Mouse (Mus musculus): Measurements from ENCODE around the gene Rabgap1l. TPM values are rescaled to one million over a fixed set of nuclear protein-coding genes. Genes with fewer than 3 reads are reported as not detected.

Gene Rabgap1l
- polyA plus RNA-seq, 1 experiment from 2014 or later, result 31.4 TPM

DNA sequence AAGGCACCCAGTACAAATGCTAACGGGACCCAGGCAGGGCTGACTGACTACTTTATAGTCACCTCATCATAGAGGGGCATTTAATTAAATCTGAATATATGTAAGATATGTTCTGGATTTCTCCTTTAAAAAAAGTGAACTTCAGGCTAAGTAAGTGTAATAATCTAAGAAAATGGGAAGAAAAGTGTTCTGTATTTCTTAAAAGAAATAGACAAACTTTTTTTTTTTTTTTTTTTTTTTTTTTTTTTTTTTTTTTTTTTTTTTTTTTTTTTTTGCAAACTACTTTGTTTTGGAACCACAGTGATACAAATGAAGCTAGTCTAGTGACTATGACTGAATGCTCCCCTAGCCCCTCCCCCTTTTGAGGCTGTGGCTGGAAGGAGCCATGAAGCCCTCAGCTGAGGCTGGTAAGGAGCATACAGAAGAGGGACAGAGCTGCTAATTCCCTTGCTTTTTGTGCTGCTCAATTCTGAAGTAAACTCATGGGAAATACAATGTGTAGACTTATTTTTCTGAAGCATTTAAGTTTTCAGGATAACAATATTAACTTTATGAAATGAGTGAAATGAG, 273.0 kb downstream of the Rabgap1l start:
- Histone ChIP-seq H3K4me1 (ENCODE audit: insufficient read depth, low read depth, low read length) (no peaks in the 10 kb centered on the region), H3K9ac (replicated peaks; ENCODE audit: low read depth) (no peak overlapping the region), H3K36me3 (ENCODE audit: insufficient read depth, low read length) (no peaks in the 10 kb centered on the region), H3K4me3 (ENCODE audit: low read depth, low read length) (no peak overlapping the region), H3K27me3 (replicated peaks; ENCODE audit: insufficient read depth, low read length) (no peaks in the 10 kb centered on the region), H3K9me3 (ENCODE audit: low read length) (no peaks in the 10 kb centered on the region), H3K27ac (ENCODE audit: low read length) (no peak overlapping the region), H3K4me2 (replicated peaks; ENCODE audit: low read depth, low read length) (no peak overlapping the region)
- TF ChIP-seq EP300 (IDR thresholded peaks at IDR 0.05), result no peak
- no peak for TF ChIP-seq CTCF (IDR thresholded peaks at IDR 0.05)
- no peak for ATAC-seq
- WGBS, result 66% methylated on average over 1 of the region's 1 CpGs
- DNase-seq (ENCODE audit: low spot score), result no peak

DNA sequence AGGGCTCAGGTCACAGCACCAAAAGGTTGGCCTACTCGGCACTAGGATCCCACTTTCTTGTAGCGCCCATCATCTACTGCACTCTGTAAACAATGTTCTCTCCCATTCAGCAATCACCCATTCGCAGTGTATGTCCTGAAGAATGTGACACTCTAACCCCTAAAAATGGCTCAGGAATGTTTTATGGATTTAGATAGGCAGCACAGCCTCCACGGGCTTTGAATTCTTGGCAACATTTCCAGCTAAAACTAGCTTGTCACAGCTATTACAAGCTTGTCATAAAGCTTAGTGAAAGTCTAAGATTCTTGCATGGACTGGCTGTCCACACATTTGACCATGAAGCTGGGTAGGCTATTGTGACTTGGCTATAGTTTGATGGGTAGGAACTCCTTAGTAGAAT, 274.5 kb downstream of the Rabgap1l start:
- Histone ChIP-seq H3K4me1 (ENCODE audit: insufficient read depth, low read depth, low read length) (no peaks in the 10 kb centered on the region), H3K9me3 (ENCODE audit: low read length) (no peaks in the 10 kb centered on the region), H3K9ac (replicated peaks; ENCODE audit: low read depth) (no peak overlapping the region), H3K4me3 (ENCODE audit: low read depth, low read length) (no peak overlapping the region), H3K27ac (ENCODE audit: low read length) (no peak overlapping the region), H3K27me3 (replicated peaks; ENCODE audit: insufficient read depth, low read length) (no peaks in the 10 kb centered on the region), H3K36me3 (ENCODE audit: insufficient read depth, low read length) (no peaks in the 10 kb centered on the region), H3K4me2 (replicated peaks; ENCODE audit: low read depth, low read length) (no peak overlapping the region)
- no peak for ATAC-seq
- DNase-seq (ENCODE audit: low spot score), result no peak
- 38% methylated on average over 4 of the region's 4 CpGs for WGBS
- TF ChIP-seq EP300 (IDR thresholded peaks at IDR 0.05) (no peak), CTCF (IDR thresholded peaks at IDR 0.05) (no peak)

DNA sequence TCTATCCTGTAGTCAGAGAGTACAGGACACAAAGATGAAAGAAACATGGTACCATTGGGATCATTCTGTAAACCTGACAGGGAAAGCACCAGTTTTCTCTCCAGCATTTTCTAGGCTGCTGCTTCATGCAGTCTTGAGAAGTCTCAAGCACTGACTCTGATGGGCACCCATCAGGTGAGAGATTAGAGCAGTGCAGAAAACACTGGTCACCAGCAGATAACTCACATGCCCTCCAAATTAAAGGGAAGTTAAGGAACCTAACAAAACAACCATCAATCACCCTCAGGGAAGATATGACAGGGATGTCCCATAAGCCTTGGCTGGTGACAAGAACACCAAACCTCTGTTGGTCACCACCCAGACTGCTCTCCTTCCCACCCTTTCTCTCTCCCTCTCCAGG, 285.2 kb downstream of the Rabgap1l start:
- H3K4me1 ChIP-seq (ENCODE audit: insufficient read depth, low read depth, low read length), result no peaks in the 10 kb centered on the region
- ATAC-seq (no peak), DNase-seq (ENCODE audit: low spot score) (no peak)
- no peak overlapping the region for H3K9ac ChIP-seq (replicated peaks; ENCODE audit: low read depth)
- no peaks in the 10 kb centered on the region for H3K36me3 ChIP-seq (ENCODE audit: insufficient read depth, low read length)
- H3K9me3 ChIP-seq (ENCODE audit: low read length), result no peaks in the 10 kb centered on the region
- H3K4me2 ChIP-seq (replicated peaks; ENCODE audit: low read depth, low read length), result no peak overlapping the region
- no peak overlapping the region for H3K4me3 ChIP-seq (ENCODE audit: low read depth, low read length)
- TF ChIP-seq CTCF (IDR thresholded peaks at IDR 0.05) (no peak), EP300 (IDR thresholded peaks at IDR 0.05) (no peak)
- no peak overlapping the region for H3K27ac ChIP-seq (ENCODE audit: low read length)
- H3K27me3 ChIP-seq (replicated peaks; ENCODE audit: insufficient read depth, low read length), result no peaks in the 10 kb centered on the region

DNA sequence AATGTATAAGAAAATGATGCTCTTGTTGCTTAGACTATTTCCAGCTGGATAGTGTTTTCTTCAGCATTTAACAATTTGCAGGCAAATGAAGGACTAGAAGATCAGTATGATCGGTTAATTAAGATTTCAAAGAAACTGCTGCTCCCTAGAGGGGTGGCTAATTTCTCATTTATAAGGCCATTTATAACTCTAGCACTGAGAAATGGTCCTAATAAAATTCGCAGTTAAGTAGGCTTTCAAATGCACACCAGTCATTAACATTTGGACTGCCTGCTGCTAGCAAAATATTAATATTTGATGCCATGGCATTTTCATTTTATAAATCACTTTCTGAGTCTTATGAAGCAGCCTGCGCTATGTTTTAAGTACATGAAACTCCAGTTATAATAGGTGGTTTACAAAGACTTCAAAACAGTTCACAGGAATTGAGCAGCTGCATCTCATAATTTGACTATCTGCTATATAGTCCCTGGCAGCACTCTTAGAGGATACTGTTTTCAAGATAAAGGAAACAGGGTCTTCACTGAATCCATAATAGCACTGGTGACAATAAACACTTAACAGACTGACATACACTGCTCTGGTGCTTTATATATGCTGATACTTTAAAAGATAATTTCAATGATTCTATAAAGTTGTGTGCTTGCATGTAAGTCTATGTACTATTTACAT, 296.0 kb downstream of the Rabgap1l start:
- 72% methylated on average over 3 of the region's 3 CpGs for WGBS
- DNase-seq (ENCODE audit: low spot score) (no peak), ATAC-seq (no peak)
- H3K4me3 ChIP-seq (ENCODE audit: low read depth, low read length), result no peak overlapping the region
- no peaks in the 10 kb centered on the region for H3K9me3 ChIP-seq (ENCODE audit: low read length)
- H3K36me3 ChIP-seq (ENCODE audit: insufficient read depth, low read length), result no peaks in the 10 kb centered on the region
- no peak overlapping the region for H3K27ac ChIP-seq (ENCODE audit: low read length)
- no peak overlapping the region for H3K4me2 ChIP-seq (replicated peaks; ENCODE audit: low read depth, low read length)
- no peaks in the 10 kb centered on the region for H3K4me1 ChIP-seq (ENCODE audit: insufficient read depth, low read depth, low read length)
- no peak for TF ChIP-seq CTCF (IDR thresholded peaks at IDR 0.05)
- H3K9ac ChIP-seq (replicated peaks; ENCODE audit: low read depth), result no peak overlapping the region
- H3K27me3 ChIP-seq (replicated peaks; ENCODE audit: insufficient read depth, low read length), result no peaks in the 10 kb centered on the region

DNA sequence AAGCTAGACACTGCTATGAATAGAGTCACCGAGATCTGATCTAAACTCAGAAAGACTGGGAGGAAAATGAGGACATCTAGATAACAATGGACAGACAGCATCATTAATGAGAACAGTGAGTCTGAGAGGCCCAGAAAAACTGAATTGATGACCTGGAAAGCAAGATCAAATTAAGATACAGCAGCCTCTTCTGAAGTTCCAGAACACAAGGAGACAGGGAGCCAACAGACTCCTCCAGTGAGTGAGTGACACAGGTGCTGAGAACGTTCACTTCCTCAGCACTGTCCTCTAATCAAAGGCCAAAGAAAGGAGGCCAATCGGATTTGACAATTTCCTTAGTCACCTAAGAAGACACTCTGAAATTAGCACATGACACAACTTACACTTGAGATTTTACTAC, 307.3 kb downstream of the Rabgap1l start:
- 57% methylated on average over 3 of the region's 3 CpGs for WGBS
- H3K9ac ChIP-seq (replicated peaks; ENCODE audit: low read depth), result no peak overlapping the region
- H3K27ac ChIP-seq (ENCODE audit: low read length), result no peak overlapping the region
- TF ChIP-seq EP300 (IDR thresholded peaks at IDR 0.05) (no peak), CTCF (IDR thresholded peaks at IDR 0.05) (no peak)
- no peak overlapping the region for H3K4me3 ChIP-seq (ENCODE audit: low read depth, low read length)
- H3K4me2 ChIP-seq (replicated peaks; ENCODE audit: low read depth, low read length), result no peak overlapping the region
- H3K27me3 ChIP-seq (replicated peaks; ENCODE audit: insufficient read depth, low read length), result no peaks in the 10 kb centered on the region
- H3K36me3 ChIP-seq (ENCODE audit: insufficient read depth, low read length), result no peaks in the 10 kb centered on the region
- H3K9me3 ChIP-seq (ENCODE audit: low read length), result no peaks in the 10 kb centered on the region
- ATAC-seq (no peak), DNase-seq (ENCODE audit: low spot score) (no peak)
- no peaks in the 10 kb centered on the region for H3K4me1 ChIP-seq (ENCODE audit: insufficient read depth, low read depth, low read length)

DNA sequence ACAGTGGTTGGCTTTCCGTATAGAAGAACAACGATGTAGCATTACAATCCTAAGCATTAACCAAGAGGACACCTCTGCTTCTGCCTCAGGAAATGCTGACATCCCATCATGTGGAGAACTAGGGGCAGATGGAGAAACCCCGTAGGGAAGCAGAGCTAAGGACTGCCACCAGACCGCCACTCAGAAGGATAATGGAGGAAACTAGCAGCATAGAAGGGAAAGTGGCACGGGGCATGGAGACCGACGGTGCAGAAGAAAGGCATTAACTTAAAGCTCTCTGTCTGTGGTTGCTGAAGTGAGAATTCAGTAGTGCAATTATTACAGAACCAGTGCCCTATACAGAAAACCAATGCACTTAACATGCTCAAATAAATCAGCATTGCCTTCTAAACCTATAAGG, 308.0 kb downstream of the Rabgap1l start:
- DNase-seq (ENCODE audit: low spot score), result no peak
- H3K4me3 ChIP-seq (ENCODE audit: low read depth, low read length), result no peak overlapping the region
- TF ChIP-seq EP300 (IDR thresholded peaks at IDR 0.05), result no peak
- no peak for TF ChIP-seq CTCF (IDR thresholded peaks at IDR 0.05)
- H3K36me3 ChIP-seq (ENCODE audit: insufficient read depth, low read length), result no peaks in the 10 kb centered on the region
- WGBS, result 87% methylated on average over 7 of the region's 7 CpGs
- no peak overlapping the region for H3K4me2 ChIP-seq (replicated peaks; ENCODE audit: low read depth, low read length)
- H3K27me3 ChIP-seq (replicated peaks; ENCODE audit: insufficient read depth, low read length), result no peaks in the 10 kb centered on the region
- H3K9me3 ChIP-seq (ENCODE audit: low read length), result no peaks in the 10 kb centered on the region
- no peak for ATAC-seq
- no peak overlapping the region for H3K9ac ChIP-seq (replicated peaks; ENCODE audit: low read depth)
- H3K4me1 ChIP-seq (ENCODE audit: insufficient read depth, low read depth, low read length), result no peaks in the 10 kb centered on the region
- H3K27ac ChIP-seq (ENCODE audit: low read length), result no peak overlapping the region
